Mouse (Mus musculus): ENCODE measurements around the gene Aldh3b2.

The Aldh3b2 gene

GRCm38 (mm10) chr19:3972229-3972628 lies at the start of gene Aldh3b2:
Gene Aldh3b2 (plus strand): TSS chr19:3972328.
- peak in 1 of 2 experiments; percentile 44 for DNase-seq (ENCODE audit: low spot score in 2 of 2)

DNA sequence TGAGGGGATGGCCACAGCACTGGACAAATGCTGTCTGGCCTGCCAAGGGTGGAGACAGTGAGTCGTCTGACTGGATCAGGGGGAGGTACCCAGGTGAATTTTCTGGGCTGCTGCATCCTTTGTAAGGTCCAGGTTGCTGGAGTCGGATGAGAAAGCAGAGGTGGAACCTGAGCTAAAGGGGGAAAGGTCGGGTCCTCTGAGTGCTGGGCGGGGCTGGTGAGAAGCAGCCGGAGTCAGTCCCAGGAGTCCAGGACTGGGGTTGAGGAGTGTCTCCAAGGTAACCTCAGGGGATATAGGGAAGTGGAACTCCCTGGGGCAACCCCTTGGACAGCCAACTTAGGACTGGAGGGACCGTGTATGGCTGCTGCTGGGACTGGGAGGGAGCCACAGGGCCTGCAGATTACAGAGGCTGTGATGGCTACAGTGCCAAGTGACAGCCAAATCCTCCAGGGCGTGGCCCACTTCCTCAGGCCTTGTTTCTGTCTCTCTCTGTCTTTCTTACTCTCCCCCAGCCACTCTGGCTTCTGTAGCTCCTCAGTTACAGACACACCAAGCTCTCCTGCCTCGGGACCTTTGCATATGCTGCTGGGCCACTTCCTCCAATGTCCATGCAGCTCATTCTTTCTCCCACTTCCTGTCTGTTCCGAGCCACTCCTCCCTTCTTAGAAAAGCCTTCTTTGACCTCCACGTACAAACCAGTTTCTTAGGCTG lies 49.3 kb upstream of the Aldh3b2 start:
- no peak for DNase-seq (ENCODE audit: low spot score in 2 of 2)

GRCm38 (mm10) chr19:3923586-3923985 lies 48.5 kb upstream of the Aldh3b2 start:
- DNase-seq (ENCODE audit: low spot score in 2 of 2) = peak in 1 of 2 experiments; percentile 59

GRCm38 (mm10) chr19:3924190-3924589 lies 47.9 kb upstream of the Aldh3b2 start:
- DNase-seq (ENCODE audit: low spot score in 2 of 2) = no peak

GRCm38 (mm10) chr19:3924868-3925267 lies 47.3 kb upstream of the Aldh3b2 start:
- no peak for DNase-seq (ENCODE audit: low spot score in 2 of 2)

DNA sequence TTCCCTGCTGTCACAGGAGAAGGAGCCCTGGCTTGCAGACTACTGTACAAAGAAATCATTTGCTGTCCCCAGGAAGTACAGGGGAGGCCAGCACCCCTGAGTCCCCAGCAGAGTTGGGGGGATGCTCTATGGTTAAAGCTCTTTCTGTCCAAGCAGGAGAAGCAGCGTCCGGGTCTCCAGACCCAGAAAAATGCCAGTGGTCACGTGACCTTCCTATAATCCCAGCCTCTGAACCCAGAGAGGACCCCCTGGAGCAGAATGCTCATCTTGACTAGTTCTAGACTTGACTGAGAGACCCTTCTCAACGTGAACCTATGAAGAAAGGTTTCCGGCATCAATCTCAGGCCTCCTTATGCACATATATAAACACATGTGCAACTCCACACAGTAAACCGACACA lies 46.3 kb upstream of the Aldh3b2 start:
- no peak for DNase-seq (ENCODE audit: low spot score in 2 of 2)

DNA sequence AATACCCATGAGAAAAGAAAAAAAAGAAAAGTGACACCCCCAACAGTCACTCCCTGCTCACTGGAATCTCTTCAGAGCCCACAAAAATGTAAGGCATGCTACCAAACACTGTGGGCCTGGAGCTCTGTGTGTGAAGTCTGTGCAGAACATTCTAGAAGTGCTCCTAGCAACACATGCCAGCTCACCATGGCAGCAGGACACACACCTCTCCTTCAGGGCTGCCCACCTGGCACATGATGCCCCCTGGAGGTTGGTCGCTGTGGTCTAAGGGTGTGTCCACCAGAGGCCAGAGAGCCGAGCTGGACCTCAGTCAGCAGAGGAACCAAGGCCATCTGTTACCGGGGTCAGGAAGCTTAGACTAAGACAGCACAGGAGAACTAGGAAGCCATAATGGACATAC lies 45.8 kb upstream of the Aldh3b2 start:
- DNase-seq (ENCODE audit: low spot score in 2 of 2) = no peak

DNA sequence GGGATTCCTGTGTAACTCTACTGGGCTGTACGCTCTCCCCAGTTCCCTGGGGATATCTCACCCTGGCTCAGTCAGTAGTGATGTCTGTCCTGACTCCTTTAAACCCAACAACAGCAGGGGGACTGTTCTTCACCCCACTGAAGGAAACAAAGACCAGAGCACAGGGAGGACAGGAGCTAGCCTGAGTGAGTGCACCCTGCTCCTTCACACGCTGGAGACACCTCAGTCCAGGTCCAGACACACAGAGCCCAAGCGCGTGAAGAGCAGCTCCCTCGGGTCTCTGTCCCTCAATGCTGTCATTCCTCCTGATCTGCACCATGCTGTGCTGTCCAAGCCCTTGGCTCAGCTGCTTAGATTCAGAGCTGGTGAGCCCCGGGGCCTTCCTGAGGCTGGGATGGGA lies 45.4 kb upstream of the Aldh3b2 start:
- no peak for DNase-seq (ENCODE audit: low spot score in 2 of 2)

DNA sequence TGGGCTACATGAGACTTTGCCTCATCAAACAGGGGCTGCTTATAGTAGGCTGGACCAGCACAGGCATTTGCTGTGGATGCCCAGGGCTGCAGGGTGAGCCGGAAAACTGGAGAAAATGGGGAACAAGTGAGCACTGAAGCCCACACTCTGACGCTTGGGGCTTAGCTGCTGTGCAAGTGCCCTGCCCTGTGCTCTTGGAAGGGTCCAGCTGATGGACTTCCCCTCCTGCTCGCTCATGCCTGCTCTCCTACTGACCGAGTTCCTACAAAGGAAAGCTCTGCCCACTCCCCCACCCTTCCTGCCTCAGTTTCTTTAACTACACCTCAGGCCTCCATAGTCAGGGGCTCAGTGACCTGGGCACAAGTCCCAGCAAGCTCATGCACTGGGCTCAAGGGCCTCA lies 44.1 kb upstream of the Aldh3b2 start:
- DNase-seq (ENCODE audit: low spot score in 2 of 2) = no peak

GRCm38 (mm10) chr19:3928779-3929178 lies 43.3 kb upstream of the Aldh3b2 start:
- no peak for DNase-seq (ENCODE audit: low spot score in 2 of 2)

DNA sequence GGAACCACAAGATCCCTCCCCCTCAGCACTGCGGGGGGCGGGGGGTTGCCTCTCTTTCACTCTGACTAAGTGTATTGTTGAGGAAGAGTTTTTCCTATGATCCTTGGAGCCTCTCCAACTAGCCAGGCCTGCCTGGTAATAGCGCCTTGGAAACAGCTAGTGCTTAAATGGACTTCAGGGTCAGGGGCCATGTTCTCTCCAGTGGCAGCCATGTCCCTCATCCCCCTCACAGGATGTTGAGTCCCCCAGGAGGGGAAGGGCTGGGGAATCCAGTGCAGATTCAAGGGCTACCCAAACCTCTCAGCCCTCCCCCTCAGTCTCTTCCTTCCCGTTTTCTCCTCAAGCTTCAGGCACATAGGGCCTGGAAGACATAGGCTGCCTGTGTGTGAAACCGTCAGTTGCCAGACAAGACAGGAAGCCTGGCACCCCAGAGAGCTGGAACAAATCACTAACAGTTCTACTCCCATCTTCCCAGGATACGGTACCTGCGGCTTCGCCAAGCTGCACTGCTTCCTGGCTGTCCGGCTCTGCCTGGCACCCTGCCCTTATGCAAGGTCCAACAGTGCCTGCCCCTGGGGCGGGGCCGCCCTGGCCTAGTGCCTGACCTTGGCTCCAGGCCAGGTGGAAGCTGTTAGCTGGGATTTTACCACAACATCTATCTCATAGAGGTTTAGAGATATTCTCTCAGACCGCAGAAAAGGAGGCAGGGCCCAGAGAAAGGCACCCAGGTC lies 42.8 kb upstream of the Aldh3b2 start, which contains the start of gene Aldh3b1:
TSS of gene Aldh3b1 (minus strand) at position 598 of the 731 bp plus-strand sequence.
- peak; percentile 79 to 82 for DNase-seq (ENCODE audit: low spot score in 2 of 2)

- no peak for DNase-seq (ENCODE audit: low spot score in 2 of 2)
Measured at GRCm38 (mm10) chr19:3930262-3931057, 41.7 kb upstream of the Aldh3b2 start.

- no peak for DNase-seq (ENCODE audit: low spot score in 2 of 2)
Measured at GRCm38 (mm10) chr19:3931716-3932115, 40.4 kb upstream of the Aldh3b2 start.

DNA sequence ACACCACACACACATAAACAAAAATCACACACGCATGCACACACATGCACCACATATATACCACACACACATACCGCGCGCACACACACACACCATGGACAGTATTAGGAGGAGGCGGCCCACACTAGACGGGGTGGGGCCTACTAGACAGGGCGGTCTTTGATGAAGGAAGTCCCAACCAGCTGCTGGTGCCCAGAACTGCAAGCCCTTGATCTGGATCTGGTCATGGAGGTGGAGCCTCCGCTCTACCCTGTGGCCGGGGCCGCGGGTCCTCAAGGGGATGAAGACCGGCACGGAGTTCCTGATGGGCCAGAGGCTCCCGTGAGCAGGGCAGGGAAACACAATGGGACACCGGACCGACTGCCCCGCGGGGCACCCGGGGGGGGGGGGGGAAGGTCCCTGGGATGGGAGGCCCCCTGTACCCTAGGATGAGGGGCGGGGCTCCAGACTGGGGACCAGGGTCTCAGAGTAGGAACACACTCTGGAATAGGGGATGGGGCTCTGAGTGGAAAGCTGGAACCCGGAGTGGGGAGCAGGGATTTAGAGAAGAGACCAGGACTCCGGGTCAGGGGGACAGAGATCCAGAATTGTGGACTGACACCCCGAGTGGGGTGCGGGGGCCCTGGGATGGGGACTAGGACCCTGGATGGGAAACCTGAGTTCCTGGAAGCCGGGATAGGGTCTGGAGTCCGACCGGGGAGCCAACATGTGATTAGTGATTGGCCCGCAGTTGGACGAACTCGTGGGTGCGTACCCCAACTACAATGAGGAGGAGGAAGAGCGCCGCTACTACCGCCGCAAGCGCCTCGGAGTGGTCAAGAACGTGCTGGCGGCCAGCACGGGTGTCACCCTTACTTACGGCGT lies 36.9 kb upstream of the Aldh3b2 start, which contains the start of gene Unc93b1:
TSS of gene Unc93b1 (plus strand) at position 155 of the 864 bp plus-strand sequence.
- peak in 1 of 2 experiments; percentile 68 for DNase-seq (ENCODE audit: low spot score in 2 of 2)

GRCm38 (mm10) chr19:3935896-3936850 lies 36.0 kb upstream of the Aldh3b2 start:
- DNase-seq (ENCODE audit: low spot score in 2 of 2) = no peak

DNA sequence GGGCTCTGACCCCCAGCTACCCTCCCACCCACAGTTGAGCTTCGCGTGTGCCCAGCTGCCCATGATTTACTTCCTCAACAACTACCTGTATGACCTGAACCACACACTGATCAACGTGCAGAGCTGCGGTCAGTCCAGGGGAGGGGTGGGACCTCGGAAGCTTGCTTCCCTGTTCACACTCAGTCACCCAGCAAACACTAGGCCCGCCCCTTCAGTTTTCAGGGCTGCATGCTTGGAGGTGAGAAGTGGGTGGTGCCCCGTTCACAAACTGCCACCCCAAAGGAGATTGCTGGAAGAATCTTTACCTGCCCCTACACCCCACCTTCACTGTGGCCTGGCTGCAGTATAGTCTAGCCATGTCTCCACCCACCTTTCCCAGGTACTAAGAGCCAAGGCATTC lies 29.8 kb upstream of the Aldh3b2 start:
- no peak for DNase-seq (ENCODE audit: low spot score in 2 of 2)

DNA sequence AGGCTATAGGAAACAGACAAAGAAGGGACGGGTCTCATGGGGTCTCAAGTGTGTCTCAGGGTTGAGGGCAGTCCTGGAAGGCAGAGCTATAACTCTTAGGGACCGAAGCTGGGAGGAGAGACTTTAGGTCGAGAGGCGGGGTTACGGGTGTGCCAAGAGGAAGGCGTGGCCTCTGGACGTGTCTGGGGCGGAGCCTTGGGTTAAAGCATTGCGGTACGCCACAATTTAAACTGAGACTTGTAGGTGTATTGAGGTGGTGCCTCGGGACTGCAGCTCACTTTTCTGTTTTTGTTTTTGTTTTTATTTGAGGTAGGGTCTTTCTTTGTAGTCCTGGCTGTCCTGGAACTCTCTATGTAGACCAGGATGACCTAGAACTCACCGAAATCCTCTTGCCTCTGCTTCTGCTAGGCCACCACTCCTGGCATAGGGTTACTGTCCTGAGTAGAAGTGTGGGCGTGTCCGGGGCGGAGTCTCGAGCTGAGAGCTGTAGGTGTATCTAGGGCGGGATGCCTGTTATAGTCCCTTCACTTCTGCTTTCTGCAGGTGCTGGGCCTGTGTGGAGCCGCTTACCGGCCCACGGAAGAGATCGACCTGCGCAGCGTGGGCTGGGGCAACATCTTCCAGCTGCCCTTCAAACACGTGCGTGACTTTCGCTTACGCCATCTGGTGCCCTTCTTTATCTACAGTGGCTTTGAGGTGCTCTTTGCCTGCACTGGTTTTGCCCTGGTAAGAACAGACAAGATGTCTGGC lies 29.0 kb upstream of the Aldh3b2 start:
- no peak for DNase-seq (ENCODE audit: low spot score in 2 of 2)

DNA sequence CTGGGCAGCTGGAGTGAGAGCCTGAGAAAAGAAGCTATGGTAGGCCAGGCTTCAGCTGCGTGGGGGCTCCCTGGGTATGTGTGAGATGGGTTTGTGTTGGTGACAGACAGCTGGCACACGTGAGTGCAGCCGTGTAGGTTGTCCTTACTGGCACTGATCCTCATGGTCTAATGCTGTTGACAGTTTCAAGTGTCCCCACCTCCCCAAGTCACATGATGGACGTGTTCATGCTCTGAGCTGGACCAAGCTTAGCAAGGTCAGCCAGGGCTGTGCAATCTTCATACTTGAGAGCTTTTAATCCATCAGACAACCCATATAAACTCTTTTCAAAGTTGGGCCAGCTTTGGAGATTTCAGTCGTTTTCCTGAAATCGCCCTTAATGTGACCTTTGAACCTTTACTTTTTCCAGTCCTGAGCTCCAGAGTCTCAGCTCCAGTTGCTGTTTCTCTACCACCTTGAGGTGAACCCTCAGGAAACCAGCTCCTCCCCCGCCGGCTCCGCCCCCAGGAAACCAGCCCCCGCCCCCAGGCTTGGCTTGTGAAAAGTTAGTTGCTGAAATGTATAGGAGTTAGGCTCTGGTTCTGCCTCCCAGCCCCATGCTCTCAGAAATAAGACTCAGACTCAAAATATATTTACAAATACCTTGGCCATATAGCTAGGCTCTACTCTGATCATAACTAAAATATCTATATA lies 26.1 kb upstream of the Aldh3b2 start:
- no peak for DNase-seq (ENCODE audit: low spot score in 2 of 2)

- DNase-seq (ENCODE audit: low spot score in 2 of 2) = no peak
Measured at GRCm38 (mm10) chr19:3946715-3947114, 25.4 kb upstream of the Aldh3b2 start.

All from urinary bladder, postnatal 4 days (tissue).